Mouse (Mus musculus) midbrain, embryonic 15.5 days (tissue): ENCODE results near the gene Ubxn7. TPM values are rescaled to one million over a fixed set of nuclear protein-coding genes. Genes with fewer than 3 reads are reported as not detected.
"Not testable (repeated sequence)": the region's sequence is repeated elsewhere in the genome, so short reads cannot be mapped to it uniquely, and the experiment has no call there.

Source experiments
- ATAC-seq: fragments of 200-750 bp; cut with Nextera tagmentation; replicated peaks from 2 replicates; pipeline ENCODE4 v1.8.0; 2017; ENCODE audit warnings: moderate TSS enrichment
- H3K27ac ChIP-seq: fragments of 300-500 bp; sonication (generic); 2 replicates; pipeline ENCODE4 v1.5.1; 2015; ENCODE audit warnings: mild to moderate bottlenecking, inconsistent platforms
- H3K27me3 ChIP-seq: fragments of 300-500 bp; sonication (generic); replicated peaks from 2 replicates; pipeline ENCODE4 v1.6.1; 2015; ENCODE audit warnings: inconsistent platforms
- H3K36me3 ChIP-seq: fragments of 300-500 bp; sonication (generic); replicated peaks from 2 replicates; pipeline ENCODE4 v1.6.1; 2015; ENCODE audit warnings: inconsistent platforms
- H3K4me1 ChIP-seq: fragments of 300-500 bp; sonication (generic); 2 replicates; pipeline ENCODE4 v1.6.1; 2015; ENCODE audit warnings: inconsistent platforms
- H3K4me2 ChIP-seq: fragments of 300-500 bp; sonication (generic); 2 replicates; pipeline ENCODE4 v1.6.1; 2015; ENCODE audit warnings: inconsistent platforms, mild to moderate bottlenecking, moderate library complexity
- H3K4me3 ChIP-seq: fragments of 300-500 bp; sonication (generic); 2 replicates; pipeline ENCODE4 v1.5.1; 2015; ENCODE audit warnings: mild to moderate bottlenecking, inconsistent platforms
- H3K9ac ChIP-seq: fragments of 300-500 bp; sonication (generic); 2 replicates; pipeline ENCODE4 v1.6.1; 2015; ENCODE audit warnings: mild to moderate bottlenecking, inconsistent platforms
- H3K9me3 ChIP-seq: fragments of 300-500 bp; sonication (generic); 2 replicates; pipeline ENCODE4 v1.6.1; 2016; ENCODE audit warnings: inconsistent platforms
- WGBS: fragments of 180-500 bp; shearing (Covaris S2); methylation state at CpG from one replicate; pipeline ENCODE4 v1.1.7; 2015; ENCODE audit warnings: mixed read lengths; 5-methylcytosine and 5-hydroxymethylcytosine counted together
- polyA plus RNA-seq: library from polyadenylated mRNA; unstranded; fragments of >200 nt; fragmentation: Nextera tagmentation; extraction: Ambion mirVana; gene quantifications from 2 replicates; pipeline ENCODE4 v1.2.1, GENCODE M21; 2015

Ubxn7 gene
- polyA plus RNA-seq = 22.0 and 25.7 TPM in 2 replicates

DNA sequence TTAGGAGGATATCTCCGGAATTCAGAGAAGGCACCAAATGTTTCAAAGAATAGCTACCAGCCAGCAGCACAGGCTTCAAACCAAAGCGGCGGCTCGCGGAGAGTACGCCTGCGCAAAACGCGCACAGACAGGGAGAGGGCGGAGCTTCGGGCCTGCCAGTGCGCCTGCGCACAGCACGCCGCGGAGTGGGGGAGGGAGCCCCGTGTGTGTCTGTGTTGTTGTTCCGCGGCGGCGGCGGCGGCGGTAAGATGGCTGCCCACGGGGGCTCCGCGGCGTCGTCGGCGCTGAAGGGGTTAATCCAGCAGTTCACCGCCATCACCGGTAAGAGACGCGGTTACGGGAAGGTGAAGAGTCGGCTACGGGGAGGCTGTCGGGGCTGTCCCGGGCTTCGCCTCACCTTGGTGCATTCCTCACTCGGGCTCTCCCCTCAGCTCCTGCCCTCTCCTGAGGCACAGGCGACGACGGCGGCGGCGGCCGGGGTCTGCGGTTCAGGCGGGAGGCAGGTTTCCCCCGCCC lies at the start of gene Ubxn7:
TSS of gene Ubxn7 (plus strand) at position 218 of the 516 bp plus-strand sequence.
- peak within 1 kb of the TSS; percentile 95 for H3K27ac ChIP-seq
- no peaks in the 10 kb centered on the region for H3K36me3 ChIP-seq
- H3K9me3 ChIP-seq = no peaks in the 10 kb centered on the region
- peak; percentile 98 for ATAC-seq
- peak within 1 kb of the TSS; percentile 96 for H3K4me3 ChIP-seq
- peaks cover 24% of the 10 kb centered on the region for H3K4me1 ChIP-seq
- under 1% methylated on average over 44 of the region's 52 CpGs for WGBS
- H3K4me2 ChIP-seq = peak within 1 kb of the TSS; percentile 66
- H3K27me3 ChIP-seq = no peaks in the 10 kb centered on the region
- peak within 1 kb of the TSS; percentile 95 for H3K9ac ChIP-seq

GRCm38 (mm10) chr16:32282608-32283007 lies 49.4 kb upstream of the Ubxn7 start:
- ATAC-seq = no peak
- Histone ChIP-seq H3K4me1 (peaks cover 42% of the 10 kb centered on the region), H3K27ac (no peak overlapping the region), H3K27me3 (no peaks in the 10 kb centered on the region), H3K36me3 (peaks cover 22% of the 10 kb centered on the region), H3K4me3 (no peak overlapping the region), H3K9ac (no peak overlapping the region), H3K4me2 (no peak overlapping the region), H3K9me3 (no peaks in the 10 kb centered on the region)

DNA sequence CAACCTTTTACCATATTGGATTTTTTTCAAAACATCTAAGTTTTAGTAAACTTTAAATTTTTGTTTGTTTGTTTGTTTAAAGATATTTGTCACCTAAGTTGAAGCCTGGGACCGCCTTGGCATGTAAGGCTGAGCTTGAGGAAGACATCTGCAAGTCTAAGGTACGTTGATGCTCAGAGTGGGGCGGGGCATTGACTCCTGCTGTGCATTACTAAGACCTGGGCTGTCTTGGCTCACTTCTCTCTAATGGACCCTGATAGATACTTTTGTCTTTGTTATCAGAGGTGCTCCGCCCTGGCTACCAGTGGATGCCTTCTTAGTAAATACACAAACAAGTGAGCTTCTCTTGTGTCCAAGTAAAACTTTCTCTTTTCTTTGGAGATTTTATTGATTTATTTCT lies 40.2 kb upstream of the Ubxn7 start:
- WGBS = 95% methylated on average over 4 of the region's 4 CpGs
- Histone ChIP-seq H3K27me3 (no peaks in the 10 kb centered on the region), H3K36me3 (peaks cover 34% of the 10 kb centered on the region)

DNA sequence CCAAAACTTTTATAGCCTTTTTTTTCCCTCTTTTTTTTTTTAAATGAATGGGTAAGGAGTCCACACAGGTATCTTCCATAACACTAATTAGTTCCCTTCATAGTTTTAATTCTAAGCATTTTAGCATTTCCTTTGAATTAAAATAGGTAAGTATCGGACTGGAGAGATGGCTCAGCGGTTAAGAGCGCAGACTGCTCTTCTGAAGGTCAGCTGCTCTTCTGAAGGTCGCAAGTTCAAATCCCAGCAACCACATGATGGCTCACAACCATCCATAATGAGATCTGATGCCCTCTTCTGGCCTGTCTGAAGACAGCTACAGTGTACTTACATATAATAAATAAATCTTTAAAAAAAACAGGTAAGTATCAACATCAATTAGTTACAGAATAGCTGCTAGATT lies 32.4 kb upstream of the Ubxn7 start:
- H3K9me3 ChIP-seq, H3K4me1 ChIP-seq, H3K27me3 ChIP-seq, H3K27ac ChIP-seq, ATAC-seq, H3K9ac ChIP-seq, H3K4me2 ChIP-seq, H3K4me3 ChIP-seq: not testable (repeated sequence)
- WGBS = over 99% methylated on average over 4 of the region's 4 CpGs
- peaks cover 37% of the 10 kb centered on the region for H3K36me3 ChIP-seq

More for the DNA sequence above, 40.2 kb upstream of the Ubxn7 start:
- no peak overlapping the region for H3K4me3 ChIP-seq
- H3K4me2 ChIP-seq = no peak overlapping the region
- no peak overlapping the region for H3K9ac ChIP-seq
- H3K4me1 ChIP-seq = no peaks in the 10 kb centered on the region
- ATAC-seq = no peak
- H3K27ac ChIP-seq = no peak overlapping the region
- no peaks in the 10 kb centered on the region for H3K9me3 ChIP-seq

- WGBS = 36% methylated on average over 1 of the region's 1 CpGs
- no peaks in the 10 kb centered on the region for H3K27me3 ChIP-seq
- peaks cover 16% of the 10 kb centered on the region; the same call in 1 of the 2 replicates for H3K36me3 ChIP-seq
- no peak overlapping the region for H3K9ac ChIP-seq
- H3K4me1 ChIP-seq = no peaks in the 10 kb centered on the region
- H3K4me2 ChIP-seq = no peak overlapping the region
- H3K4me3 ChIP-seq = no peak overlapping the region
- no peak overlapping the region for H3K27ac ChIP-seq
- H3K9me3 ChIP-seq = no peaks in the 10 kb centered on the region
- ATAC-seq = no peak
Observed at GRCm38 (mm10) chr16:32303046-32303445, 29.0 kb upstream of the Ubxn7 start.

- Histone ChIP-seq H3K27me3 (no peaks in the 10 kb centered on the region), H3K4me1 (no peaks in the 10 kb centered on the region), H3K4me3 (no peak overlapping the region), H3K4me2 (no peak overlapping the region), H3K27ac (no peak overlapping the region), H3K9me3 (no peaks in the 10 kb centered on the region), H3K9ac (no peak overlapping the region), H3K36me3 (peaks cover 9% of the 10 kb centered on the region; the same call in 1 of the 2 replicates)
- 97% methylated on average over 7 of the region's 7 CpGs for WGBS
- ATAC-seq = no peak
Observed at GRCm38 (mm10) chr16:32303886-32304285, 28.2 kb upstream of the Ubxn7 start.

GRCm38 (mm10) chr16:32311970-32312369 lies 20.1 kb upstream of the Ubxn7 start:
- no peak overlapping the region for H3K4me3 ChIP-seq
- H3K9ac ChIP-seq = no peak overlapping the region
- 77% methylated on average over 4 of the region's 4 CpGs for WGBS
- ATAC-seq = no peak
- H3K9me3 ChIP-seq = no peaks in the 10 kb centered on the region
- H3K27ac ChIP-seq = no peak overlapping the region
- H3K36me3 ChIP-seq = no peaks in the 10 kb centered on the region
- no peaks in the 10 kb centered on the region for H3K4me1 ChIP-seq
- H3K27me3 ChIP-seq = no peaks in the 10 kb centered on the region
- H3K4me2 ChIP-seq = no peak overlapping the region

- Histone ChIP-seq H3K4me3 (no peak overlapping the region), H3K36me3 (no peaks in the 10 kb centered on the region), H3K9ac (no peak overlapping the region), H3K9me3 (no peaks in the 10 kb centered on the region), H3K27me3 (no peaks in the 10 kb centered on the region), H3K4me2 (no peak overlapping the region), H3K27ac (no peak overlapping the region), H3K4me1 (no peaks in the 10 kb centered on the region)
- ATAC-seq = no peak
- WGBS = 55% methylated on average over 5 of the region's 5 CpGs
Observed at GRCm38 (mm10) chr16:32312386-32312785, 19.7 kb upstream of the Ubxn7 start.

DNA sequence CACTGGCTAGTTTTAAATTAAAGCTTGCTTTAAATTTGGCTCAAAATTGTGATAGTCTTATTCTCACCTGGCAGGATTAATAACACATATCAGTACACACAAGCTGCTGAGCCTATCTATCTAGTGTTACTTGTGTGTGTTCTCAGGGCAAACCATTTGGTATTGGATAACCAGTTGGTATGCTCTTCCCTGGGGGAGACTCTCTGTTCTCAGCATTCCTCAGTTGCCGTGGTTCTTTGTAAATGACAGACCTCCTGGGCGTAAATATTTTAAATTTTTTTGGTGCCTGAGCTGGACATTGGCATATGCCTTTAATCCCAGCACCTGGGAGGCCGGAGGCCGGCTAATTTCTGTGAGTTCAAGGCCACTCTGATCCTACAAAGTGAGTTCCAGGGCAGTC lies 19.2 kb upstream of the Ubxn7 start:
- no peak overlapping the region for H3K27ac ChIP-seq

DNA sequence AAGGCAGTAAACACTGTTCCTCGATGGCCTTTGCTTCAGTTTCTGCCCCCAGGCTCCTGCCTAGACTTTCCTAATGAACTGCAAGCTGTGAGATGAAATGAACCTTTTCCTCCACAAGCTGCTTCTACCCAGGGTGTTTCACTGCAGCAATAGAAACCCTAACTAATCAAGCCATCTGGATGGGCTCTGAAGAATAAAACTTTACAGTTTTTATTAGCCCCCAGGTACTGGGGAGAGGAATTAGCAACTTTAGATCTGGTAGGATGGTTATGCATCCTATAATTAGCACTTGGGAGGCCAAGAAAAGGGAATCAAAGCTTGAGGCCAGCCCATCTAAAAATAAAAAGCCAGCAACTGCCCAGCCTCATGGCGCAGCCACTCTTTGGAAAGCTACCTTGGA lies 15.5 kb upstream of the Ubxn7 start:
- 80% methylated on average over 2 of the region's 2 CpGs for WGBS
- Histone ChIP-seq H3K4me2 (no peak overlapping the region), H3K9me3 (no peaks in the 10 kb centered on the region), H3K4me3 (no peak overlapping the region), H3K27ac (no peak overlapping the region), H3K4me1 (no peaks in the 10 kb centered on the region), H3K27me3 (no peaks in the 10 kb centered on the region), H3K9ac (no peak overlapping the region), H3K36me3 (no peaks in the 10 kb centered on the region)
- ATAC-seq = no peak

More for the DNA sequence above, 19.2 kb upstream of the Ubxn7 start:
- H3K4me2 ChIP-seq = no peak overlapping the region
- WGBS = 74% methylated on average over 4 of the region's 4 CpGs
- no peak for ATAC-seq
- H3K9ac ChIP-seq = no peak overlapping the region
- H3K9me3 ChIP-seq = no peaks in the 10 kb centered on the region
- H3K4me1 ChIP-seq = no peaks in the 10 kb centered on the region
- H3K27me3 ChIP-seq = no peaks in the 10 kb centered on the region
- no peaks in the 10 kb centered on the region for H3K36me3 ChIP-seq
- no peak overlapping the region for H3K4me3 ChIP-seq

DNA sequence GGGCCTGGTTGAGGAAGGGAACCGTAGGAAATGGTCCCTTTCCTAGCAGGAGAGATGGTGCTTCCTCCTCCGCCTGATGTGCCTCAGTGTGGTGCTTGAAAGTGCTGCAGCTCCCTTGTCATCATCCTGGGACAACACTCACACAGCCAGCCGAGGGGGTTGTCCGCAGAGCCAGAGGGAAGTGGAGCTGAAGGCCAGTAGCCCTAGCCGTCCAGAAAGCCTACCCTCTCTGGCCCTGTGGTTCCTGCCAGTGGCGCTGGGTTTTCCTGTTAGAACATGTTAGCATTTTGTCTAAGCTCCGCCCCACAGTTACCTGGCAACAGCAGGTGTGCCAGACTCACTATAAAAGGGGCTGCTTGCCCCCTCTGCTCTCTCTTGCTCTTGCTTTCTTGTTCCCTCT lies 8.1 kb upstream of the Ubxn7 start:
- Histone ChIP-seq H3K9ac (no peak overlapping the region), H3K4me2 (no peak overlapping the region), H3K9me3 (no peaks in the 10 kb centered on the region), H3K27me3 (no peaks in the 10 kb centered on the region), H3K4me3 (no peak overlapping the region), H3K36me3 (no peaks in the 10 kb centered on the region), H3K4me1 (no peaks in the 10 kb centered on the region), H3K27ac (no peak overlapping the region)
- ATAC-seq = no peak
- 41% methylated on average over 7 of the region's 7 CpGs for WGBS

DNA sequence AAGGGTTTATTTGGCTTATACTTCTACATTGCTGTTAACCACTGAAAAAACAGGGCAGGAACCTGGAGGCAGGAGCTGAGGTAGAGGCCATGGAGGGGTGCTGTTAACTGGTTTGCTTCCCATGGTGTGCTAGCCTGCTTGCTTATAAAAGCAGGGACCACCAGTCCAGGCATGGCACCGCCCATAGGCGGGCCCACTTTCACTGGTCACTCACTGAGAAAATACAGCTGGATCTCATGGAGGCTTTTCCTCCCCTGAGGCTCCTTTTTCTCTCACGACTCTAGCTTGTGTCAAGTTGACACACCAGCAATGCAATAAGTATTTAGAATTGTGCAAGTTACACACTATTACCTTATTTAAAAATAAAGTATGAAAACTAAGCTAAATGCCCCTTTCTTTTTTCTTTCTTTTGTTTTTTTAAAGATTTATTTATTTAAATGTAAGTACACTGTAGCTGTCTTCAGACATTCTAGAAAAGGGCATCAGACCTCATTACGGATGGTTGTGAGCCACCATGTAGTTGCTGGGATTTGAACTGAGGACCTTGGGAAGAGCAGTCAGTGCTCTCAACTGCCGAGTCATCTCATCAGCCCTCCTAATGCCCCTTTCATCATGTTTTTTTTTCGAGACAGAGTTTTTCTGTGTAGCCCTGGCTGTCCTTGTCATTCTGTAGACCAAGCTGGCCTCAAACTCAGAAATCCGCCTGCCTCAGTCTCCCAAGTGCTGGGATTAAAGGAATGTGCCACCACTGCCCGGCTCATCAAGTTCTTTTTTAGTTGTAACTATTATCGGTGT lies 984 bp upstream of the Ubxn7 start:
- Histone ChIP-seq H3K4me1 (peaks cover 22% of the 10 kb centered on the region), H3K27me3 (no peaks in the 10 kb centered on the region), H3K27ac (peak overlapping the region; percentile 95; the same call in 1 of the 2 replicates), H3K4me3 (peak overlapping the region; percentile 96), H3K36me3 (no peaks in the 10 kb centered on the region), H3K9ac (peak overlapping the region; percentile 25; the same call in 1 of the 2 replicates), H3K9me3 (no peaks in the 10 kb centered on the region), H3K4me2 (peak overlapping the region; percentile 50)
- 64% methylated on average over 9 of the region's 9 CpGs for WGBS
- ATAC-seq = no peak
